ENCODE assay signal across 20 mouse cellular contexts in the genomic region with DNA sequence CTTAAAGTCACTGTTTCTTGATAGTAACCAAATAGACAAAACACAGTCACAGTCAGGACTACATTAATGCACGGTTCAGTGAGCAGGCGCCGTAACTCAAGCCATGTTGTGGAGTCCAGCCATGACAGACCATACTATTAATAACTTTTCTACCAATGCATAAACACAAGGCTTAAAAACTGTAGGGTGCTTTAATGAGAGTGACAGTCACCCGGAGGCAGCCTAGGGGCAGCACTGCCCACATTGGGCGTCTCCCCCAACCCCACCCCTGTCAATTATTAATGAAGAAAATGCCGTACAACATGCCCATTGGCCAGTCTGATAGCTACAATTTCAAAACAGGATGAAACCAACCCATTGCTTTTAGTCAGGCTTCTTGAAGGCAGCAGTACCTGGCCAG.
A peak's percentile ranks its signal among the peaks of the same experiment; 100 is the strongest.
DNase-seq lines count a peak whose midpoint lies in the region; ATAC-seq and TF ChIP-seq lines count a peak whose summit lies in the region.
"Had no signal": no experiment of that assay in that cellular context is flagged by ENCODE, and none has a peak within 500 bp of the region (broad histone marks: within the 10 kb centered on the region; RNA-seq: fewer than 3 reads in every experiment).

No protein-coding gene starts in this region.

- peak; percentile 33; the same call in 1 of the 2 replicates for ATAC-seq in kidney, embryonic 16.5 days (ENCODE audit: low FRiP score, low TSS enrichment)
- no peak for ATAC-seq in midbrain, embryonic 16.5 days
- ATAC-seq: activated CD4-positive, CD25-positive, alpha-beta regulatory T cell, adult 4 months; forebrain, embryonic 16.5 days; hindbrain, embryonic 16.5 days; Patski had no signal

- 64% methylated on average over 6 of the region's 6 CpGs for WGBS in kidney, embryonic 16.5 days
- WGBS in embryonic facial prominence, embryonic 10.5 days, result 90% methylated on average over 6 of the region's 6 CpGs
- WGBS in midbrain, embryonic 16.5 days, result 92% methylated on average over 6 of the region's 6 CpGs

- peak overlapping the region; percentile 63 for H3K27ac ChIP-seq in gastrocnemius, adult 2 months
- H3K27ac ChIP-seq in kidney, embryonic 16.5 days (ENCODE audit: low read length), result no peak overlapping the region
- H3K27ac ChIP-seq in embryonic facial prominence, embryonic 10.5 days (replicated peaks), result no peak overlapping the region
- H3K27ac ChIP-seq in midbrain, embryonic 16.5 days (ENCODE audit: low read length), result no peak overlapping the region
- H3K27ac ChIP-seq: embryonic facial prominence, embryonic 13.5 days; forebrain, embryonic 12.5 days; heart, embryonic 13.5 days had no signal

- no peak for TF ChIP-seq CTCF in gastrocnemius, adult 2 months (IDR thresholded peaks at IDR 0.05)

- intact Hi-C loops in gastrocnemius, adult 2 months (cut with DNase I), result no loop called here

- 0 out of 2 replicates have a peak, but pooled peaks cover 3% of the 10 kb centered on the region for H3K36me3 ChIP-seq in kidney, embryonic 16.5 days (ENCODE audit: insufficient read depth, low read length)
- H3K36me3 ChIP-seq in embryonic facial prominence, embryonic 10.5 days (replicated peaks), result no peaks in the 10 kb centered on the region
- no peaks in the 10 kb centered on the region for H3K36me3 ChIP-seq in midbrain, embryonic 16.5 days (ENCODE audit: control insufficient read depth, insufficient read depth, low read length)
- H3K36me3 ChIP-seq: embryonic facial prominence, embryonic 13.5 days; forebrain, embryonic 12.5 days had no signal

- H3K9me3 ChIP-seq in kidney, embryonic 16.5 days (ENCODE audit: low read length), result no peaks in the 10 kb centered on the region
- no peaks in the 10 kb centered on the region for H3K9me3 ChIP-seq in embryonic facial prominence, embryonic 10.5 days
- no peaks in the 10 kb centered on the region for H3K9me3 ChIP-seq in midbrain, embryonic 16.5 days (replicated peaks; ENCODE audit: control insufficient read depth, low read length, poor library complexity, severe bottlenecking)
- H3K9me3 ChIP-seq: embryonic facial prominence, embryonic 13.5 days; forebrain, embryonic 12.5 days; heart, embryonic 13.5 days had no signal

- H3K27me3 ChIP-seq in kidney, embryonic 16.5 days (ENCODE audit: insufficient read depth, low read length), result no peaks in the 10 kb centered on the region
- peaks cover 60% of the 10 kb centered on the region for H3K27me3 ChIP-seq in embryonic facial prominence, embryonic 10.5 days (replicated peaks; ENCODE audit: low read depth, poor library complexity, severe bottlenecking)
- H3K27me3 ChIP-seq in midbrain, embryonic 16.5 days (ENCODE audit: control insufficient read depth, insufficient read depth, low read depth, low read length), result no peaks in the 10 kb centered on the region
- H3K27me3 ChIP-seq: heart, embryonic 13.5 days; Patski had no signal

- H3K9ac ChIP-seq in kidney, embryonic 16.5 days (replicated peaks; ENCODE audit: low read length), result no peak overlapping the region
- H3K9ac ChIP-seq in midbrain, embryonic 16.5 days (ENCODE audit: low read depth, low read length), result no peak overlapping the region
- H3K9ac ChIP-seq: embryonic facial prominence, embryonic 13.5 days; forebrain, embryonic 12.5 days; heart, embryonic 13.5 days had no signal

- no peak overlapping the region for H3K4me3 ChIP-seq in gastrocnemius, adult 2 months
- H3K4me3 ChIP-seq in kidney, embryonic 16.5 days (ENCODE audit: low read length), result no peak overlapping the region
- H3K4me3 ChIP-seq in embryonic facial prominence, embryonic 10.5 days, result no peak overlapping the region
- no peak overlapping the region for H3K4me3 ChIP-seq in midbrain, embryonic 16.5 days (ENCODE audit: low read depth, low read length)
- H3K4me3 ChIP-seq: embryonic facial prominence, embryonic 13.5 days; forebrain, embryonic 12.5 days; heart, embryonic 13.5 days had no signal

- DNase-seq in gastrocnemius, adult 2 months, result no peak
- DNase-seq in gastrocnemius, postnatal 4 days (ENCODE audit: low spot score in 2 of 2), result no peak
- DNase-seq in kidney, adult 8-10 months, result peak; percentile 41 to 51
- no peak for DNase-seq in heart, adult 9 months (ENCODE audit: low spot score in 2 of 2)
- DNase-seq in embryonic facial prominence, embryonic 10.5 days (ENCODE audit: low spot score), result no peak
- DNase-seq: adrenal gland, postnatal 14 days; cerebellum, adult 11-12 months; cerebellum, adult 9-10 months; cerebellum, postnatal 25 days; gastrocnemius, postnatal 36 days; heart, postnatal 36 days had no signal

- peaks cover 13% of the 10 kb centered on the region for H3K4me1 ChIP-seq in kidney, embryonic 16.5 days (ENCODE audit: insufficient read depth, low read length)
- peaks cover 47% of the 10 kb centered on the region for H3K4me1 ChIP-seq in embryonic facial prominence, embryonic 10.5 days
- H3K4me1 ChIP-seq in midbrain, embryonic 16.5 days (ENCODE audit: control insufficient read depth, insufficient read depth, low read length), result no peaks in the 10 kb centered on the region
- H3K4me1 ChIP-seq: forebrain, embryonic 12.5 days had no signal

- no peak overlapping the region for H3K4me2 ChIP-seq in kidney, embryonic 16.5 days (replicated peaks; ENCODE audit: low read depth, low read length)
- no peak overlapping the region for H3K4me2 ChIP-seq in midbrain, embryonic 16.5 days (ENCODE audit: low read length)
- H3K4me2 ChIP-seq: embryonic facial prominence, embryonic 13.5 days; forebrain, embryonic 12.5 days; heart, embryonic 13.5 days had no signal

Comparison
In these comparisons a context has a peak if more than half of its experiments do, and no peak if none do; other contexts are left out.
1. DNase-seq: peak in kidney, adult 8-10 months (2 of 2); none in gastrocnemius, adult 2 months (single experiment), gastrocnemius, postnatal 4 days (0 of 2), heart, adult 9 months (0 of 2) and embryonic facial prominence, embryonic 10.5 days (single experiment).